Mouse (Mus musculus) limb, embryonic 14.5 days (tissue): Measurements from ENCODE around the gene Car14. TPM values are rescaled to one million over a fixed set of nuclear protein-coding genes. Genes with fewer than 3 reads are reported as not detected.
"Not testable (repeated sequence)": the region's sequence is repeated elsewhere in the genome, so short reads cannot be mapped to it uniquely, and the experiment has no call there.

Source experiments
- ATAC-seq: fragments of 200-750 bp; cut with Nextera tagmentation; 2 replicates; pipeline ENCODE4 v1.8.0; 2017; ENCODE audit warnings: low read depth, moderate number of reproducible peaks, moderate TSS enrichment; ENCODE audit not compliant: low FRiP score
- DNase-seq: peaks from one replicate; pipeline ENCODE4 v3.0.0-alpha.2; 2015; ENCODE audit warnings: low spot score
- H3K27ac ChIP-seq: fragments of 300-500 bp; sonication (generic); replicated peaks from 2 replicates; pipeline ENCODE4 v1.5.1; 2014; ENCODE audit warnings: low read depth, mild to moderate bottlenecking, low read length, moderate library complexity, mixed read lengths
- H3K27me3 ChIP-seq: fragments of 300-500 bp; sonication (generic); 2 replicates; pipeline ENCODE4 v1.6.1; 2014; ENCODE audit warnings: low read length, mixed read lengths; ENCODE audit not compliant: control insufficient read depth, insufficient read depth
- H3K36me3 ChIP-seq: fragments of 300-500 bp; sonication (generic); 2 replicates; pipeline ENCODE4 v1.6.1; 2014; ENCODE audit warnings: mild to moderate bottlenecking, low read length, moderate library complexity, mixed read lengths; ENCODE audit not compliant: control insufficient read depth, insufficient read depth
- H3K4me1 ChIP-seq: fragments of 300-500 bp; sonication (generic); 2 replicates; pipeline ENCODE4 v1.6.1; 2014; ENCODE audit warnings: antibody characterized with exemption, low read length, mixed read lengths; ENCODE audit not compliant: control insufficient read depth, insufficient read depth
- H3K4me2 ChIP-seq: fragments of 300-500 bp; sonication (generic); replicated peaks from 2 replicates; pipeline ENCODE4 v1.6.1; 2014; ENCODE audit warnings: low read depth, mild to moderate bottlenecking, low read length, moderate library complexity; ENCODE audit not compliant: severe bottlenecking
- H3K4me3 ChIP-seq: fragments of 300-500 bp; sonication (generic); replicated peaks from 2 replicates; pipeline ENCODE4 v1.5.1; 2014; ENCODE audit warnings: low read length
- H3K9ac ChIP-seq: fragments of 300-500 bp; sonication (generic); 2 replicates; pipeline ENCODE4 v1.6.1; 2014; ENCODE audit warnings: mild to moderate bottlenecking, low read depth, low read length, moderate library complexity; ENCODE audit not compliant: severe bottlenecking
- H3K9me3 ChIP-seq: fragments of 300-500 bp; sonication (generic); 2 replicates; pipeline ENCODE4 v1.6.1; 2016; ENCODE audit warnings: low read length; ENCODE audit not compliant: control insufficient read depth
- POLR2A ChIP-seq: fragments of 200-500 bp; IDR thresholded peaks from 2 replicates; pipeline ENCODE4 v1.8.0; 2012; ENCODE audit warnings: inconsistent platforms, mild to moderate bottlenecking, moderate library complexity, borderline replicate concordance; ENCODE audit not compliant: insufficient read depth, insufficient read length; ENCODE audit errors: extremely low read depth
- WGBS: fragments of 180-500 bp; shearing (Covaris S2); extraction: QIAGEN DNeasy Blood & Tissue Kit; methylation state at CpG from one replicate; pipeline ENCODE4 v1.1.7; 2014; 5-methylcytosine and 5-hydroxymethylcytosine counted together
- polyA plus RNA-seq, 2 experiments: library from polyadenylated mRNA; depleted of rRNA in 1 of 2; stranded (reverse) in 1 of 2; unstranded in 1 of 2; fragments of >200 nt; fragmentation: Nextera tagmentation in 1 of 2; extraction: Ambion mirVana in 1 of 2; gene quantifications; 2 replicates each; pipeline versions ENCODE4 v1.2.1 to v1.2.3; 2012 to 2014

Gene Car14
- polyA plus RNA-seq, 2 experiments, result 11.3 to 11.5 TPM

DNA sequence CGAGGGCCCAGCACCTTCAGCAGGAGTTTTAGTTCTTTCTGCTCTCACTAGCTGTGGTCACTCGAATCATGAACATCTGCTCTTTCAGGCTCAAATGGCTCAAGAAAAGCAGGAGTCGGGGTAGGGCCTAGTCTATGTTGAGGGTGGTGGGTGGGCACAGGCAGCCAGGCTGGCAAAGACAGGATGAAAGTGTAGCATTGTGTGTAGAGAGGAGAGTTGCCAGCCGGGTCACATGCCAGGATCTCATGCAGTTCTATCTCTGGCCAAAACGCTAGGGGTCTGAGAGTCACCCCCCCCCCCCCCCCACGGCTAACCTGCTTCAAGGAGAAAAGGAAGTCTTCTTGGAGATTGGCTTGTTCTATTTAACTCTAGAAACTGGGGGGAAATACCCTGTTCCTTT is 1.8 kb downstream of the Car14 start:
- Histone ChIP-seq H3K36me3 (peaks cover 12% of the 10 kb centered on the region), H3K4me3 (no peak overlapping the region), H3K9me3 (no peaks in the 10 kb centered on the region), H3K9ac (peak overlapping the region; percentile 12; the same call in 1 of the 2 replicates), H3K4me2 (peak overlapping the region; percentile 89), H3K27me3 (no peaks in the 10 kb centered on the region), H3K4me1 (peaks cover 26% of the 10 kb centered on the region), H3K27ac (no peak overlapping the region)
- DNase-seq (no peak), ATAC-seq (no peak)
- no peak for TF ChIP-seq POLR2A
- WGBS, result 32% methylated on average over 6 of the region's 6 CpGs

DNA sequence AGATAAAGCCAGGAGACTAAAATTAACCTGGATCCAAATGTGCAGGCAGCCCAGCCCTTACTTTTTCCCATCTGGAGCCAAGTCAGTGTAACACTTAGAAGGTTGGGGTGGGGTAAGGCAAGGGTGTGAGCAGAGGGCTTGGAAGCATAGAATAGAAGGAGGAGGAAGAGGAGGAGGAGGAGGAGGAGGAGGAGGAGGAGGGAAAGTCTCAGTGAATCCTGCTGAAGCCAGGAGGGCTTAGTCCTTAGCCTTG is 2.2 kb downstream of the Car14 start:
- ATAC-seq (no peak), DNase-seq (no peak)
- H3K9me3 ChIP-seq, result no peaks in the 10 kb centered on the region
- no peaks in the 10 kb centered on the region for H3K27me3 ChIP-seq
- H3K4me3 ChIP-seq, result no peak overlapping the region
- TF ChIP-seq POLR2A, result no peak
- H3K4me2 ChIP-seq, result peak overlapping the region; percentile 30; the same call in 1 of the 2 replicates
- H3K4me1 ChIP-seq, result peaks cover 26% of the 10 kb centered on the region
- H3K27ac ChIP-seq, result no peak overlapping the region
- peaks cover 16% of the 10 kb centered on the region for H3K36me3 ChIP-seq
- H3K9ac ChIP-seq, result 0 out of 2 replicates have a peak overlapping the region, but pooled peaks have one; percentile 12

DNA sequence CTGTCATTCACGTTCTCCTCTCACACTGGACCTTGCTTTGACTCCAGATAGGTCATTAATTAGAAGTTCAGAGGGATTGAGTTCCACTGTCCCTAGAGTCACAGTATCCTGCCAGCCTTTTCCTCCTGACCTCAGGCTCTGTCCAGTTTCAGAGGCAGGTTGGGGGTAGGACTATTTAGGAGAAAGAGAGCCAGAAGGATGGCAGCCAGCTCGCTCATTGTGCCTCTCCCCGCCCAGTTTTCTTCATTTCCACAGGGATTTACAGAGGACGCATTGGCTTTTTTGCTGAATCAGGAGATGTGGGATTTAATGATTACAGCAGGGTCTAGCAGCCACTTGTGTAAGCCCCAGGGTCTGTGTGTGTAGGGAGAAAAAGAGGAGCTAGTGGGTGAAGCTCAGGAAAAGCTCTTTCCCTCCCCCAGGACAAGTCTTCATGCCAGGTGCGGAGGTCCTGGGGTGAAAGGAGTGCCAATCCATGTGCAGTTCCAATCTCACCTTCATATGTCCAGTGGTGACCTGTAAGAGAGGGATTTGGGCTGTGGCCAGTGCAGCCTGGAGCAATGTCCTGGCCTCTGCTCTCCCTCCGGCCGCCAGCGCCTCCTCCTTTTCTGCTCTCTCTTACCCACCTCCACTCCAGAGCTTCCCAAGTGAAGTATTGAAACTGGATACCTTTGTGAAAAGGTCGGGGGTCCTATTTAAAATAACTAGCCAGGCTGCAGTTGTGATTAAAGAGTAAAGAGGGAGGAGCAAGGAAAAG is 2.7 kb downstream of the Car14 start:
- H3K27ac ChIP-seq, result no peak overlapping the region
- H3K27me3 ChIP-seq, result no peaks in the 10 kb centered on the region
- DNase-seq (no peak), ATAC-seq (no peak)
- no peak overlapping the region for H3K9ac ChIP-seq
- no peak for TF ChIP-seq POLR2A
- peaks cover 26% of the 10 kb centered on the region for H3K4me1 ChIP-seq
- no peaks in the 10 kb centered on the region for H3K9me3 ChIP-seq
- H3K4me3 ChIP-seq, result no peak overlapping the region
- WGBS, result 56% methylated on average over 9 of the region's 9 CpGs
- peaks cover 16% of the 10 kb centered on the region for H3K36me3 ChIP-seq
- H3K4me2 ChIP-seq, result 0 out of 2 replicates have a peak overlapping the region, but pooled peaks have one; percentile 30

DNA sequence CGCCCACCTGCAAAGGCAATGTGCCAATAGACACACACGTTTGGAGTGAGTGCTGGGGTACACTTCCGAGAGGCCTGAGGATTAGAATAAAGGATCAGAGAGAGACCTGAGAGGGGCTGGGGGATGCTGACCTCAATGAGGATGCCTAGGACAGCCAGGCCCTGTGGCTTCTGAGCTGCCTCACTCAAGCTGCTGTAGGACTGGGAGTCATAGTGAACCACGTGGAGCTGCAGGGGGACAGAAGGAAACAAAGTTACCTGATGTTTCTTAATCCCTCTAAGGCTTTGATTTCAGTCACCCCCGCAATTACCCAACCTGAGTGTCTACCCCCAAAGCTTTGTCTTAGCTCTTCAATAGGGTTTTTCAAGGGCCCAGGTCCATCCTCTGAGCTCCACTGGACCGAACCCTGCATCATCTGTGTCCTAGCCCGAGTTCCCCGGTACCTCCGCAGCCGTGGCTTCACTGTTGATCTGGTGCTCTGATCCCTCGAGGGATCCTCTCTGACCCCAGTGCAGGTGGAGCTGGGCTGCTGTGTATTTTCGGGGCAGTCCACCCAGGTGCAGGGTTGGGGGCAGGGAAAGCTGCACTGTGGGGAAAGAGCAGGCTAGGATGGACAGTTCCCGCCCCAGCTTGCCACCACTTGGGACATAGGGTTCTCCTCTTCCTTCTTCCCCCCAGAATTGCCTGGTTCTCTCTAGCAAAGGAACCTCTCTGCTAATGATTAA is 4.5 kb downstream of the Car14 start:
- peaks cover 20% of the 10 kb centered on the region for H3K36me3 ChIP-seq
- H3K9me3 ChIP-seq, result no peaks in the 10 kb centered on the region
- H3K9ac ChIP-seq, result no peak overlapping the region
- no peak overlapping the region for H3K4me2 ChIP-seq
- H3K27ac ChIP-seq, result no peak overlapping the region
- WGBS, result 73% methylated on average over 13 of the region's 13 CpGs
- DNase-seq (no peak), ATAC-seq (no peak)
- TF ChIP-seq POLR2A, result no peak
- H3K27me3 ChIP-seq, result no peaks in the 10 kb centered on the region
- H3K4me3 ChIP-seq, result no peak overlapping the region
- H3K4me1 ChIP-seq, result peaks cover 17% of the 10 kb centered on the region; the same call in 1 of the 2 replicates

DNA sequence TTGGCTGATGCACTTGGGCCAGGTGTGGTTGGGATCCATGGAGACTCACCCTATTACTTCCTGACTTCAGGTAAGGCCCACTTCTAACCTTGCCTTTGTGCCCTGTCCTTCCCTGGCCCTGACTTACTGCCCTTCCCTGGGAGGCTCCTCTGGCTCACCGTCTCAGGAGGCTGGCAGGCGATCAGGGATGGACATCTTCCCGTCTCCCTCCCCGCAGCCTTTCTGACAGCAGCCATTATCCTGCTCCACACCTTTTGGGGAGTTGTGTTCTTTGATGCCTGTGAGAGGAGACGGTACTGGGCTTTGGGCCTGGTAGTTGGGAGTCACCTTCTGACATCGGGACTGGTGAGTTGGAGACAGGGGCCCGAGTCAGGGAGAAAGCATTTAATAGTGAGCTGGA is 9.0 kb downstream of the Car14 start:
- H3K36me3 ChIP-seq, result peaks cover 20% of the 10 kb centered on the region
- not testable (repeated sequence) for H3K9ac ChIP-seq, H3K9me3 ChIP-seq, DNase-seq, H3K4me1 ChIP-seq, H3K4me2 ChIP-seq, ATAC-seq, H3K27ac ChIP-seq, H3K4me3 ChIP-seq, H3K27me3 ChIP-seq
- 84% methylated on average over 7 of the region's 7 CpGs for WGBS
